Mouse (Mus musculus): ENCODE data around the gene Ripk1. TPM values are rescaled to one million over a fixed set of nuclear protein-coding genes. Genes with fewer than 3 reads are reported as not detected.

Gene Ripk1
- polyA plus RNA-seq, 1 experiment from 2014 or later = 25.0 TPM

DNA sequence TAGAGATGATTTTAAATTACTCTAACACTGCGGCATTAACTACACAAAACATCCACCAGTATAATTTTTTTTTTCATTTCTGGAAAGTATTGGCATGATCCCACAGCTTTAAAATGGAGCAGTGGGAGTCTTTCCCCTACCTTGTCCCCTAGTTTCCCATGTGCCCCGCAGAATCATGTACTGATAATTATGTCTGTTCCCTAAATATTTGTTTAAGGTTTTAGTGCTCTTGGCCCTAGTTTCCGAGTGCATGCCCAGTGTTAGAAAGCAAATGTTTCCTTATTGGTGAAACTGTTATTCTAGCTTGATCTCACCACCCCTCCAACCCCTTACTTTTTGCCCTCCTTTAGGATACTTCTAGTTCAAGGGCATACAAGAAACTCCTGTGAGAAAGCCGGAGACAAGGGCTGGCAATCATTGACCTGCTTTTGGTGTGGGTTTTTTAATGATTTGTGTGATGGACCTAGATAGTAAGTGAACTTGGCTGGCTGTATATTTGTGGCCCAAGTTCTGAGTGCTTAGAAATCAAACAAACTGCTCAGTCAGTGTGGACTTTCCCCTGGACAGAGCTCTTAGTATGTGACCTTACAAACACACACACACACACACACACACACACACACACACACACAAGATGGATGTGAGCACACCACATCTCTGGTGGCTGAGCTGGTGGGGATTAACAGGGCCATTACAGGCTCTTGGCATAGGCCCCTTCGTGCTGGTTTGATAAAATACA is 43.5 kb downstream of the Ripk1 start:
- Histone ChIP-seq H3K4me2 (replicated peaks; ENCODE audit: low read depth) (no peak overlapping the region), H3K36me3 (ENCODE audit: control insufficient read depth, insufficient read depth) (no peaks in the 10 kb centered on the region; the same call in 1 of the 2 replicates), H3K27me3 (replicated peaks; ENCODE audit: control insufficient read depth, insufficient read depth, low read length) (no peaks in the 10 kb centered on the region), H3K4me1 (replicated peaks; ENCODE audit: control insufficient read depth, insufficient read depth, low read length) (no peaks in the 10 kb centered on the region), H3K9ac (ENCODE audit: low read depth, low read length) (no peak overlapping the region), H3K9me3 (ENCODE audit: control insufficient read depth) (no peaks in the 10 kb centered on the region), H3K4me3 (ENCODE audit: low read depth, low read length) (no peak overlapping the region), H3K27ac (ENCODE audit: low read depth, low read length) (no peak overlapping the region)
- peak; percentile 63; the same call in 1 of the 2 replicates for ATAC-seq
- 33% methylated on average over 5 of the region's 5 CpGs for WGBS
- TF ChIP-seq CTCF (IDR thresholded peaks at IDR 0.05; ENCODE audit: low read depth) = no peak

DNA sequence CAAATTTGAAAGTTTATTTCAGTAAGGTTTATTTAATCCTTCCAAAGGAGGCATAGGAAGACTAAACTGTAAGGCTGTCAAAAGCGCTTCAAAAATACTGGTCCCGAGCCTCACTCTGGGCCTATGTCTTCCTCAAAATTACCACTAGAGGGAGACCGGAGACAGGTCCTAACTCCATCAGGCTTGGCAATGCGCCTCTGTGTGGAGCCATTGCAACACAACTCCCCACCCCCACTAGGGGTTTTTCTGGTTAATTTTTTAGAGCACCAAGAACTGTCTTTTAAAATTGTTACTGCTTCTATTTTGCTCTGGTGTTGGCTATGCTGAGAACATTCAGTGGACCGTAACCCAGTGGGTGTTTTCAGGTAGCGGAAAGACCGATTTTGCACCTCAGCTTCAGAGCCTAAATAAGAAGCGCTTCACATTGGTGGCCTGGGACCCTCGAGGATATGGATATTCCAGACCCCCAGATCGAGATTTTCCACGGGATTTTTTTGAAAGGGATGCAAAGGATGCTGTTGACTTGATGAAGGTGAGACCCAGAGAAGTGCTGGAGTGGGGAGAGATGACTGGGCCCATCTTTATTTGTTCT is 44.4 kb downstream of the Ripk1 start:
- Histone ChIP-seq H3K9me3 (ENCODE audit: control insufficient read depth) (no peaks in the 10 kb centered on the region), H3K36me3 (ENCODE audit: control insufficient read depth, insufficient read depth) (peaks cover 5% of the 10 kb centered on the region; the same call in 1 of the 2 replicates), H3K9ac (ENCODE audit: low read depth, low read length) (no peak overlapping the region), H3K4me3 (ENCODE audit: low read depth, low read length) (no peak overlapping the region), H3K27me3 (replicated peaks; ENCODE audit: control insufficient read depth, insufficient read depth, low read length) (no peaks in the 10 kb centered on the region), H3K4me2 (replicated peaks; ENCODE audit: low read depth) (no peak overlapping the region), H3K27ac (ENCODE audit: low read depth, low read length) (no peak overlapping the region), H3K4me1 (replicated peaks; ENCODE audit: control insufficient read depth, insufficient read depth, low read length) (no peaks in the 10 kb centered on the region)
- 42% methylated on average over 11 of the region's 11 CpGs for WGBS
- ATAC-seq = peak; percentile 78
- peak; percentile 97 for TF ChIP-seq CTCF (IDR thresholded peaks at IDR 0.05; ENCODE audit: low read depth)

- WGBS = 97% methylated on average over 3 of the region's 3 CpGs
- Histone ChIP-seq H3K4me3 (ENCODE audit: low read depth, low read length) (no peak overlapping the region), H3K4me2 (replicated peaks; ENCODE audit: low read depth) (no peak overlapping the region), H3K36me3 (ENCODE audit: control insufficient read depth, insufficient read depth) (peaks cover 9% of the 10 kb centered on the region), H3K9me3 (ENCODE audit: control insufficient read depth) (no peaks in the 10 kb centered on the region), H3K9ac (ENCODE audit: low read depth, low read length) (no peak overlapping the region), H3K4me1 (replicated peaks; ENCODE audit: control insufficient read depth, insufficient read depth, low read length) (no peaks in the 10 kb centered on the region), H3K27ac (ENCODE audit: low read depth, low read length) (no peak overlapping the region), H3K27me3 (replicated peaks; ENCODE audit: control insufficient read depth, insufficient read depth, low read length) (no peaks in the 10 kb centered on the region)
- ATAC-seq = no peak
- TF ChIP-seq CTCF (IDR thresholded peaks at IDR 0.05; ENCODE audit: low read depth) = no peak
Measured at GRCm38 (mm10) chr13:34047526-34047925, 45.4 kb downstream of the Ripk1 start.

DNA sequence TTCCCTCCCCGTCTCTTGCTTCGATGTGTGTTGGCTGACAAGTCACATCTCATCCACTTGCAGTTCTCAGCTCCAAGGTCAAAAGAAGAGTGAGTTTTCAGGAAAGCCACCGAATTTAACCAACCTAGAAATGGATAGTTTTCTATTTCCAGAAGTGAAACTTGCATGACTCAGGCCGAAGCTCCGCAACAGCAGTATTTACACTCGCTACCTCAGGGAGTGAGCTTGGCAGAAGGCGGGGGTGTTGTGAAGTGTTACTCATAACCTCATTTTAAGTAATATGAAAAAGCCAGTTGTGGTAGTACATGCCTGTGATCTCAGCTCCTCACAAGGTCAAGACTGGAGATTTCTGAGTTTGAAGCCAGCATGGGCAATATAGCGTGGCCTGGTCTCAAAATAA is 48.3 kb downstream of the Ripk1 start:
- Histone ChIP-seq H3K4me1 (replicated peaks; ENCODE audit: control insufficient read depth, insufficient read depth, low read length) (no peaks in the 10 kb centered on the region), H3K27me3 (replicated peaks; ENCODE audit: control insufficient read depth, insufficient read depth, low read length) (no peaks in the 10 kb centered on the region), H3K4me3 (ENCODE audit: low read depth, low read length) (no peak overlapping the region), H3K9ac (ENCODE audit: low read depth, low read length) (no peak overlapping the region), H3K4me2 (replicated peaks; ENCODE audit: low read depth) (no peak overlapping the region), H3K36me3 (ENCODE audit: control insufficient read depth, insufficient read depth) (peaks cover 21% of the 10 kb centered on the region), H3K27ac (ENCODE audit: low read depth, low read length) (no peak overlapping the region), H3K9me3 (ENCODE audit: control insufficient read depth) (no peaks in the 10 kb centered on the region)
- no peak for ATAC-seq
- TF ChIP-seq CTCF (IDR thresholded peaks at IDR 0.05; ENCODE audit: low read depth) = no peak
- WGBS = 93% methylated on average over 8 of the region's 8 CpGs

DNA sequence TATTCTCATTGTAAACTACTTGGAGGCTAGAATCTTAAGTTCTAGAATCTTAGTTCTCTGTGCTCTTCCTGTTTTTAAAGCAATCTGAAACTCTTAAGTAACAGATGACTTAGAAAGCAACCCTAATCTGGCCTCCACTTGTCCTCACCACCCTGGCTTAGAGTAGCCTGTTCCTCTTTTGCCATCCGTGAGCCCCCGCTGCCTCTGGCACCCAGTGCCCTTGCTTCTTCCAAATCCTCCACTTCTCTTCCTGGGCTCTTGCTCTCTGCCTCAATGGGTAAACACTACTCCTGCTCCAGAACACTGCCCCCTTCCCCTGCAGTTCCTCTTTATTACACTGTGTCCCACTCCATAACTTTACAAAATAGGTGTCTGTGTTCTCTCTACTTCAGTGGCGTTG is 49.5 kb downstream of the Ripk1 start:
- Histone ChIP-seq H3K27ac (ENCODE audit: low read depth, low read length) (no peak overlapping the region), H3K4me2 (replicated peaks; ENCODE audit: low read depth) (no peak overlapping the region), H3K27me3 (replicated peaks; ENCODE audit: control insufficient read depth, insufficient read depth, low read length) (no peaks in the 10 kb centered on the region), H3K4me1 (replicated peaks; ENCODE audit: control insufficient read depth, insufficient read depth, low read length) (no peaks in the 10 kb centered on the region), H3K9ac (ENCODE audit: low read depth, low read length) (no peak overlapping the region), H3K9me3 (ENCODE audit: control insufficient read depth) (no peaks in the 10 kb centered on the region), H3K4me3 (ENCODE audit: low read depth, low read length) (no peak overlapping the region), H3K36me3 (ENCODE audit: control insufficient read depth, insufficient read depth) (peaks cover 21% of the 10 kb centered on the region)
- TF ChIP-seq CTCF (IDR thresholded peaks at IDR 0.05; ENCODE audit: low read depth) = no peak
- no peak for ATAC-seq
- WGBS = 93% methylated on average over 3 of the region's 3 CpGs

DNA sequence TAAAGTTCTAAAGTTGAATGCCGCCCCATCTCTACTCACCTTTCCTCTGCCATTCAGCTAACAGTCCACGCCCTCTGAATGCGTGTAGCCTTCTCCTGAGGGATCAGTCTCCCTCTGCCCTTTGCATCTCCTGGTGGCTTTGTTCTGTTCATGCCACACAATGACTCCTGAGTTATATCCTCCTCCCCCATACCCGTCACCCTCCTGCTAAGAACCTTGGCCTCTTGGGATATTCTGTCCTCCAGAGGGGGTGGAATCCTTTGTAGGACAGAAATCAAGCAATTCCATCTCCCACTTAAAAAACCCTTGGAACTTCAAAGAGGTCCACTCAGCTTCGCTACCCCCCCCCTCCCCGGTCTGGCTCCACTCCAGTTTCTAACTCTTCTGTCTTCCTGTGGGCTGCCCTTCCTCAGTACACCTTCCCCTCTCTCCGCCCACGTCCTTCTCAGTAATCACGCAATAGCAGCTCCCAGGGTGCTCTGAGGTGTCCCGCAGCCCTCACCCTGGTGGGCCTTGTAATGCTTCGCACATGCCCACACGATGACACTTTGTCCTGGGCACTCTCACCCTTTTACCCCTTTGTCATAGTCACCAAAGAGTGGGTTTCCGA is 51.6 kb downstream of the Ripk1 start:
- TF ChIP-seq CTCF (IDR thresholded peaks at IDR 0.05; ENCODE audit: low read depth) = no peak
- Histone ChIP-seq H3K36me3 (ENCODE audit: control insufficient read depth, insufficient read depth) (peaks cover 29% of the 10 kb centered on the region), H3K9me3 (ENCODE audit: control insufficient read depth) (no peaks in the 10 kb centered on the region), H3K27ac (ENCODE audit: low read depth, low read length) (no peak overlapping the region), H3K9ac (ENCODE audit: low read depth, low read length) (no peak overlapping the region), H3K4me3 (ENCODE audit: low read depth, low read length) (no peak overlapping the region), H3K4me1 (replicated peaks; ENCODE audit: control insufficient read depth, insufficient read depth, low read length) (no peaks in the 10 kb centered on the region), H3K27me3 (replicated peaks; ENCODE audit: control insufficient read depth, insufficient read depth, low read length) (no peaks in the 10 kb centered on the region), H3K4me2 (replicated peaks; ENCODE audit: low read depth) (no peak overlapping the region)
- ATAC-seq = no peak
- WGBS = 77% methylated on average over 13 of the region's 13 CpGs
